Mouse (Mus musculus) ES-E14 (cell line): ENCODE data around the gene Top1. TPM values are rescaled to one million over a fixed set of nuclear protein-coding genes. Genes with fewer than 3 reads are reported as not detected.

Source experiments
- DNase-seq: peaks from one replicate; pipeline ENCODE4 v3.0.0-alpha.2; 2013; ENCODE audit warnings: low read depth, low spot score
- H3K27ac ChIP-seq: 2 replicates; pipeline ENCODE4 v1.5.1; 2012; ENCODE audit warnings: low read depth, mild to moderate bottlenecking, low read length, moderate library complexity, mixed read lengths; ENCODE audit not compliant: poor library complexity, insufficient read depth, severe bottlenecking
- H3K36me3 ChIP-seq: 2 replicates; pipeline ENCODE4 v1.6.1; 2012; ENCODE audit warnings: mild to moderate bottlenecking, low read length, moderate library complexity, mixed read lengths; ENCODE audit not compliant: control insufficient read depth, poor library complexity, insufficient read depth, severe bottlenecking
- H3K4me1 ChIP-seq, 2 experiments: fragments of 150-350 bp in 1 of 2; sonication (generic) in 1 of 2; 2 replicates each; pipeline ENCODE4 v1.6.1; 2012; ENCODE audit warnings: low read length in 2 of 2, mild to moderate bottlenecking in 1 of 2, mixed read lengths in 1 of 2; ENCODE audit not compliant: control insufficient read depth in 2 of 2, insufficient read depth in 2 of 2, poor library complexity in 1 of 2
- H3K4me3 ChIP-seq, 2 experiments: fragments of 150-350 bp in 1 of 2; sonication (generic) in 1 of 2; 2 replicates each; pipeline ENCODE4 v1.5.1; 2012; ENCODE audit warnings: low read length in 2 of 2, low read depth in 1 of 2, mild to moderate bottlenecking in 1 of 2, mixed read lengths in 1 of 2; ENCODE audit not compliant: insufficient read depth in 1 of 2, poor library complexity in 1 of 2, severe bottlenecking in 1 of 2
- H3K9ac ChIP-seq: 2 replicates; pipeline ENCODE4 v1.6.1; 2012; ENCODE audit warnings: low read depth, mild to moderate bottlenecking, low read length, mixed read lengths; ENCODE audit not compliant: poor library complexity, insufficient read depth, severe bottlenecking
- H3K9me3 ChIP-seq: fragments of 150-350 bp; sonication (generic); 2 replicates; pipeline ENCODE4 v1.6.1; 2012; ENCODE audit warnings: low read depth, mild to moderate bottlenecking, low read length; ENCODE audit not compliant: control insufficient read depth, insufficient read depth
- CHD2 ChIP-seq: IDR thresholded peaks from 2 replicates; pipeline ENCODE4 v1.6.1; 2014; ENCODE audit warnings: mild to moderate bottlenecking, low read depth, low read length, inconsistent platforms
- HCFC1 ChIP-seq: IDR thresholded peaks from 2 replicates; pipeline ENCODE4 v1.6.1; 2012; ENCODE audit warnings: low read length, inconsistent platforms, borderline replicate concordance; ENCODE audit not compliant: insufficient read depth
- MAFK ChIP-seq: IDR thresholded peaks from 2 replicates; pipeline ENCODE4 v1.6.1; 2014; ENCODE audit warnings: mild to moderate bottlenecking, low read depth, low read length, inconsistent platforms; ENCODE audit not compliant: insufficient read depth
- ZC3H11A ChIP-seq: IDR thresholded peaks from 2 replicates; pipeline ENCODE4 v1.6.1; 2012; ENCODE audit warnings: low read depth, mild to moderate bottlenecking, inconsistent platforms, low read length, borderline replicate concordance
- ZNF384 ChIP-seq: IDR thresholded peaks from 2 replicates; pipeline ENCODE4 v1.6.1; 2012; ENCODE audit warnings: low read depth, low read length, inconsistent platforms
- in situ Hi-C, 2 experiments: fragments of 600-800 bp; cut with MboI; formaldehyde crosslinking; loops; one replicate each; pipeline ENCODE4 v1.15.1; 2025; ENCODE audit warnings: low sequenced_read_pairs in 2 of 2, inconsistent platforms in 1 of 2; ENCODE audit not compliant: unreplicated experiment in 2 of 2
- total RNA-seq: library from RNA; depleted of rRNA; stranded (reverse); fragments of 300-350 nt; gene quantifications from 2 replicates; pipeline ENCODE4 v1.2.3, GENCODE M21; 2012

Top1 gene
- total RNA-seq, 1 experiment, result 52.7 TPM

DNA sequence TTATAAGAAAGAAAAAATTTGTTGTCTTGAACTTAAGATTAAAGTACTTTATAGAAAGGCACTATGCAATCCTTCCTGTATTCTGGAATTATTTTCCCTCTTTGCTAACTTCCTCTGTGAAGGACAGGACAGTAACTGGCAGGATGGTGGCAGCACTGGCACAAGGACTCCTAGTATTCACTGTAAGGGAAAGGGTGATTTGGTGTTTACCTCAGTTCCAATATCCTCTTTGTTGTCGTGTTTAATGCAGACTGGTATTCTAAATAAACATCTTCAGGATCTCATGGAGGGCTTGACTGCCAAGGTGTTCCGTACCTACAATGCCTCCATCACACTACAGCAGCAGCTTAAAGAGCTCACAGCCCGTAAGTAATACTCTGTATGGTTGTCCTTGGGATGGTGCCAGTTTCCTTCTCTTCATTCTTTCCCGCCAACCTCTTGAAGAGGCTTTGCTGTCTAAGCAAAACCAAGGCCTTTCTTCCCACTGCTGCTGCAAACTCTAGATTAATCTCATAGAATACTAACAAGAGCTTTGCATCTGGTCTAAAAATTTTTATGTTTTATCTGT, 69.9 kb downstream of the Top1 start:
- H3K4me3 ChIP-seq, result no peak overlapping the region
- TF ChIP-seq HCFC1, result no peak
- TF ChIP-seq ZNF384, result no peak
- TF ChIP-seq MAFK, result no peak
- TF ChIP-seq ZC3H11A, result no peak
- TF ChIP-seq CHD2, result no peak
- H3K27ac ChIP-seq, result no peak overlapping the region
- no peaks in the 10 kb centered on the region for H3K9me3 ChIP-seq
- H3K4me1 ChIP-seq, result no peaks in the 10 kb centered on the region
- DNase-seq, result no peak
- in situ Hi-C loops, result no loop called here
- peaks cover 10% of the 10 kb centered on the region for H3K36me3 ChIP-seq
- H3K9ac ChIP-seq, result no peak overlapping the region

DNA sequence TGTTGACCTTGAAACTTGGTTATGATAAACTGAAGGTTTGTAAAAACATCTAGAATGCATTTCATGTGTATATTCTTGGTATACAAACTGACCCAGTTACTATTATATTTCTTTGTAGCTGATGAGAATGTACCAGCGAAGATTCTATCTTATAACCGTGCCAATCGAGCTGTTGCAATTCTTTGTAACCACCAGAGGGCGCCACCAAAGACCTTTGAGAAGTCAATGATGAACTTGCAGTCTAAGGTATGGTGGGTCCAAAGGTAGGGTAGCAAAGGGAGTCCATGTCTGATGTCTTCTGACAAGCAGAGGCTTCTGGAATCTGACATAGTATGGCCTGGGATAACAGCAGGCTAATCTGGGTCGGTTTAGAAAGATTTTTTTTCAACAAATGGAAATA, 71.6 kb downstream of the Top1 start:
- no peaks in the 10 kb centered on the region for H3K9me3 ChIP-seq
- H3K4me3 ChIP-seq, result no peak overlapping the region
- H3K36me3 ChIP-seq, result peaks cover 11% of the 10 kb centered on the region
- H3K9ac ChIP-seq, result no peak overlapping the region
- DNase-seq, result peak; percentile 40
- H3K4me1 ChIP-seq, result no peaks in the 10 kb centered on the region
- no peak overlapping the region for H3K27ac ChIP-seq
- TF ChIP-seq MAFK (no peak), CHD2 (no peak), ZC3H11A (no peak), ZNF384 (no peak), HCFC1 (no peak)
- in situ Hi-C loops, result no loop called here

DNA sequence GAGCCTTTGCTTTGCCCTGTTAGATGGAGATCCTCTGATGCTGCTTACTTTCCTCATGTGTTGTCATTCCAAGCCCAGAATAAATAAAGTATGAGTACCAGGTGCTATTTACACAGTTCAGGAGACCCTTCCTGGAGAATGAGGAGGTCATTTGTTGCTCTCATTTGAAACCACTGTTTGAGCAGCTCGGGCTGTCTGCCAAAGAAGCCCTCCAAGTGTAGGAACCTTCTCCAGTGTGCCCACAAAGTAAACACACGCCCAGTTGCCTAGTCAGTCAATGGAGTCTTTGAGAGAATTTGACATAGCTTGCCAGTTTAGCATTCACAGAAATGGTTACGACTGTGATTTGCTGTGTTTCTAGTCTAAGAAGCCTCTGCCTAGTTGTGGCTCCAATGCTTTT, 73.1 kb downstream of the Top1 start:
- TF ChIP-seq HCFC1, result no peak
- no peak for TF ChIP-seq ZNF384
- no peak for TF ChIP-seq ZC3H11A
- TF ChIP-seq CHD2, result no peak
- no peak for TF ChIP-seq MAFK
- no peak for DNase-seq
- H3K36me3 ChIP-seq, result peaks cover 12% of the 10 kb centered on the region
- in situ Hi-C loops, result no loop called here
- H3K4me1 ChIP-seq, result no peaks in the 10 kb centered on the region
- H3K9ac ChIP-seq, result no peak overlapping the region
- no peaks in the 10 kb centered on the region for H3K9me3 ChIP-seq
- no peak overlapping the region for H3K4me3 ChIP-seq
- no peak overlapping the region for H3K27ac ChIP-seq

DNA sequence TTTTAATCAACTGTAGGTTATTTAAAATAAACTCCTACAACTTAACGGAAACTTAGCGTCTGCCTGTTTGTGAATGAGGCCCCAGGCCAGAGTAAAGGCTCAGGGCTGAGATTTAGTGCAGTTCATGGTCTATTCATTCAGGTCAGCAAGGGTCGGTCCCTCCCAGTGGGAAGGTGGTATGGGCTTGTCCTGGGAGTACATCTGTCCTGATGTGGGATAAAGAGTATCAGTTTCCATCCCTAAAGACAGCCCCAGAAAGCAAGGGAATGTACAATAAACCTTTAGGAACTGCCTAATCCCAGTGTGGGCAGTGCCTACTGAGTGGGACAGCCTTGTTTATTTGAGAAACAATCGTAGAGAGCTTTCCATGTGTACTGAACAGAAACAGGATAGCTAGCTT, 77.0 kb downstream of the Top1 start:
- Histone ChIP-seq H3K9ac (no peak overlapping the region), H3K4me1 (no peaks in the 10 kb centered on the region), H3K36me3 (peaks cover 10% of the 10 kb centered on the region), H3K9me3 (no peaks in the 10 kb centered on the region), H3K27ac (no peak overlapping the region), H3K4me3 (no peak overlapping the region)
- no peak for DNase-seq
- in situ Hi-C loops, result no loop called here
- no peak for TF ChIP-seq HCFC1
- TF ChIP-seq CHD2, result no peak
- TF ChIP-seq ZC3H11A, result no peak
- no peak for TF ChIP-seq ZNF384
- TF ChIP-seq MAFK, result no peak
